Mouse (Mus musculus): ENCODE results near the gene Efcab6. TPM values are rescaled to one million over a fixed set of nuclear protein-coding genes. Genes with fewer than 3 reads are reported as not detected.

Gene Efcab6
- polyA plus RNA-seq, 1 experiment from 2014 or later: 1.9 TPM

GRCm38 (mm10) chr15:83998586-83998985, 66.6 kb downstream of the Efcab6 start:
- no peak overlapping the region for H3K4me3 ChIP-seq
- WGBS: 48% methylated on average over 7 of the region's 7 CpGs
- H3K27me3 ChIP-seq: no peaks in the 10 kb centered on the region
- peaks cover 37% of the 10 kb centered on the region for H3K4me1 ChIP-seq
- H3K4me2 ChIP-seq: peak overlapping the region; percentile 53
- ATAC-seq: peak; percentile 7; the same call in 1 of the 2 replicates
- no peaks in the 10 kb centered on the region for H3K9me3 ChIP-seq (replicated peaks)
- no peak overlapping the region for H3K9ac ChIP-seq
- peak overlapping the region; percentile 92 for H3K27ac ChIP-seq
- no peaks in the 10 kb centered on the region for H3K36me3 ChIP-seq (ENCODE audit: poor library complexity, severe bottlenecking)

- peak overlapping the region; percentile 21 for H3K4me3 ChIP-seq
- peak overlapping the region; percentile 53 for H3K4me2 ChIP-seq
- 5% methylated on average over 19 of the region's 19 CpGs for WGBS
- no peaks in the 10 kb centered on the region for H3K27me3 ChIP-seq
- H3K36me3 ChIP-seq (ENCODE audit: poor library complexity, severe bottlenecking): no peaks in the 10 kb centered on the region
- peak; percentile 87 for ATAC-seq
- H3K4me1 ChIP-seq: peaks cover 37% of the 10 kb centered on the region
- peak overlapping the region; percentile 43 for H3K9ac ChIP-seq
- H3K27ac ChIP-seq: peak overlapping the region; percentile 92
- H3K9me3 ChIP-seq (replicated peaks): no peaks in the 10 kb centered on the region
These were observed 67.1 kb downstream of the Efcab6 start for GRCm38 (mm10) chr15:83998115-83998514.

- Histone ChIP-seq H3K4me1 (peaks cover 37% of the 10 kb centered on the region), H3K4me3 (no peak overlapping the region), H3K4me2 (peak overlapping the region; percentile 53), H3K9me3 (replicated peaks) (no peaks in the 10 kb centered on the region), H3K27ac (peak overlapping the region; percentile 92), H3K9ac (no peak overlapping the region), H3K27me3 (no peaks in the 10 kb centered on the region), H3K36me3 (ENCODE audit: poor library complexity, severe bottlenecking) (no peaks in the 10 kb centered on the region)
- peak; percentile 88 for ATAC-seq
- 11% methylated on average over 4 of the region's 4 CpGs for WGBS
These were observed 67.6 kb downstream of the Efcab6 start for GRCm38 (mm10) chr15:83997550-83997949.

GRCm38 (mm10) chr15:83996864-83997263, 68.3 kb downstream of the Efcab6 start:
- WGBS: 35% methylated on average over 7 of the region's 7 CpGs
- no peaks in the 10 kb centered on the region for H3K36me3 ChIP-seq (ENCODE audit: poor library complexity, severe bottlenecking)
- no peak overlapping the region for H3K4me2 ChIP-seq
- H3K9me3 ChIP-seq (replicated peaks): no peaks in the 10 kb centered on the region
- no peaks in the 10 kb centered on the region for H3K27me3 ChIP-seq
- peaks cover 39% of the 10 kb centered on the region for H3K4me1 ChIP-seq
- H3K4me3 ChIP-seq: no peak overlapping the region
- ATAC-seq: no peak
- H3K9ac ChIP-seq: peak overlapping the region; percentile 39; the same call in 1 of the 2 replicates
- H3K27ac ChIP-seq: peak overlapping the region; percentile 92

GRCm38 (mm10) chr15:83992191-83992590, 73.0 kb downstream of the Efcab6 start:
- peak overlapping the region; percentile 54 for H3K27ac ChIP-seq
- WGBS: 77% methylated on average over 15 of the region's 15 CpGs
- peaks cover 32% of the 10 kb centered on the region for H3K4me1 ChIP-seq

GRCm38 (mm10) chr15:83991461-83991860, 73.7 kb downstream of the Efcab6 start:
- Histone ChIP-seq H3K4me2 (no peak overlapping the region), H3K36me3 (ENCODE audit: poor library complexity, severe bottlenecking) (no peaks in the 10 kb centered on the region), H3K4me1 (peaks cover 32% of the 10 kb centered on the region), H3K9me3 (replicated peaks) (no peaks in the 10 kb centered on the region), H3K27ac (peak overlapping the region; percentile 54), H3K27me3 (no peaks in the 10 kb centered on the region), H3K4me3 (no peak overlapping the region), H3K9ac (no peak overlapping the region)
- ATAC-seq: no peak
- WGBS: 8% methylated on average over 3 of the region's 3 CpGs

More at GRCm38 (mm10) chr15:83992191-83992590, 73.0 kb downstream of the Efcab6 start:
- Histone ChIP-seq H3K9me3 (replicated peaks) (no peaks in the 10 kb centered on the region), H3K4me2 (no peak overlapping the region), H3K9ac (no peak overlapping the region), H3K27me3 (no peaks in the 10 kb centered on the region), H3K4me3 (no peak overlapping the region), H3K36me3 (ENCODE audit: poor library complexity, severe bottlenecking) (no peaks in the 10 kb centered on the region)
- ATAC-seq: peak; percentile 67

GRCm38 (mm10) chr15:83989241-83989640, 75.9 kb downstream of the Efcab6 start:
- Histone ChIP-seq H3K27ac (no peak overlapping the region), H3K4me1 (peaks cover 30% of the 10 kb centered on the region), H3K4me2 (no peak overlapping the region), H3K4me3 (no peak overlapping the region), H3K27me3 (no peaks in the 10 kb centered on the region), H3K9me3 (replicated peaks) (no peaks in the 10 kb centered on the region), H3K36me3 (ENCODE audit: poor library complexity, severe bottlenecking) (no peaks in the 10 kb centered on the region), H3K9ac (no peak overlapping the region)
- WGBS: 87% methylated on average over 5 of the region's 5 CpGs
- no peak for ATAC-seq

- no peaks in the 10 kb centered on the region for H3K27me3 ChIP-seq
- H3K9me3 ChIP-seq (replicated peaks): no peaks in the 10 kb centered on the region
- no peak overlapping the region for H3K4me3 ChIP-seq
- no peaks in the 10 kb centered on the region for H3K36me3 ChIP-seq (ENCODE audit: poor library complexity, severe bottlenecking)
- ATAC-seq: no peak
- H3K9ac ChIP-seq: no peak overlapping the region
- H3K4me2 ChIP-seq: no peak overlapping the region
- peaks cover 30% of the 10 kb centered on the region for H3K4me1 ChIP-seq
- no peak overlapping the region for H3K27ac ChIP-seq
- WGBS: 37% methylated on average over 7 of the region's 7 CpGs
These were observed 77.1 kb downstream of the Efcab6 start for GRCm38 (mm10) chr15:83988087-83988486.

GRCm38 (mm10) chr15:83982186-83982936, 82.8 kb downstream of the Efcab6 start:
- no peak for ATAC-seq
- H3K4me3 ChIP-seq: no peak overlapping the region
- H3K27me3 ChIP-seq: no peaks in the 10 kb centered on the region
- no peak overlapping the region for H3K27ac ChIP-seq
- H3K36me3 ChIP-seq (ENCODE audit: poor library complexity, severe bottlenecking): no peaks in the 10 kb centered on the region
- 0 out of 2 replicates have a peak, but pooled peaks cover 10% of the 10 kb centered on the region for H3K4me1 ChIP-seq
- H3K9me3 ChIP-seq (replicated peaks): no peaks in the 10 kb centered on the region
- 69% methylated on average over 14 of the region's 14 CpGs for WGBS
- no peak overlapping the region for H3K9ac ChIP-seq
- H3K4me2 ChIP-seq: no peak overlapping the region

GRCm38 (mm10) chr15:83978865-83979264, 86.3 kb downstream of the Efcab6 start:
- no peak for ATAC-seq
- H3K9me3 ChIP-seq (replicated peaks): no peaks in the 10 kb centered on the region
- no peak overlapping the region for H3K27ac ChIP-seq
- H3K9ac ChIP-seq: no peak overlapping the region
- no peak overlapping the region for H3K4me3 ChIP-seq
- H3K4me2 ChIP-seq: no peak overlapping the region
- no peaks in the 10 kb centered on the region for H3K27me3 ChIP-seq
- 62% methylated on average over 6 of the region's 6 CpGs for WGBS
- H3K36me3 ChIP-seq (ENCODE audit: poor library complexity, severe bottlenecking): no peaks in the 10 kb centered on the region
- no peaks in the 10 kb centered on the region for H3K4me1 ChIP-seq

- H3K27ac ChIP-seq: no peak overlapping the region
- no peaks in the 10 kb centered on the region for H3K36me3 ChIP-seq (ENCODE audit: poor library complexity, severe bottlenecking)
- H3K9me3 ChIP-seq (replicated peaks): no peaks in the 10 kb centered on the region
- no peak for ATAC-seq
- H3K27me3 ChIP-seq: no peaks in the 10 kb centered on the region
- H3K4me1 ChIP-seq: no peaks in the 10 kb centered on the region
- no peak overlapping the region for H3K4me2 ChIP-seq
- no peak overlapping the region for H3K4me3 ChIP-seq
- no peak overlapping the region for H3K9ac ChIP-seq
- 36% methylated on average over 5 of the region's 5 CpGs for WGBS
These were observed 88.1 kb downstream of the Efcab6 start for GRCm38 (mm10) chr15:83977108-83977507.

- 0 out of 2 replicates have a peak overlapping the region, but pooled peaks have one; percentile 5 for H3K27ac ChIP-seq
These were observed 93.0 kb downstream of the Efcab6 start for GRCm38 (mm10) chr15:83972206-83972605.

More at GRCm38 (mm10) chr15:83972206-83972605, 93.0 kb downstream of the Efcab6 start:
- no peaks in the 10 kb centered on the region for H3K27me3 ChIP-seq
- peak; percentile 38; the same call in 1 of the 2 replicates for ATAC-seq
- WGBS: 73% methylated on average over 9 of the region's 9 CpGs
- no peaks in the 10 kb centered on the region for H3K4me1 ChIP-seq
- no peak overlapping the region for H3K4me2 ChIP-seq
- H3K9me3 ChIP-seq (replicated peaks): no peaks in the 10 kb centered on the region
- H3K9ac ChIP-seq: no peak overlapping the region
- no peak overlapping the region for H3K4me3 ChIP-seq
- H3K36me3 ChIP-seq (ENCODE audit: poor library complexity, severe bottlenecking): no peaks in the 10 kb centered on the region

Measured in forebrain, embryonic 13.5 days (tissue).